Mouse (Mus musculus): ENCODE data around the gene Abcg1. TPM values are rescaled to one million over a fixed set of nuclear protein-coding genes. Genes with fewer than 3 reads are reported as not detected.

Gene Abcg1
- polyA plus RNA-seq, 1 experiment from 2014 or later: 10.1 TPM

- Histone ChIP-seq H3K4me3 (ENCODE audit: control insufficient read depth in 1 of 2, insufficient read depth in 1 of 2, low read depth in 1 of 2, low read length in 2 of 2) (no peak overlapping the region), H3K4me1 (ENCODE audit: control insufficient read depth in 2 of 2, insufficient read depth in 2 of 2, low read length in 2 of 2) (no peaks in the 10 kb centered on the region), H3K36me3 (ENCODE audit: control insufficient read depth, insufficient read depth, low read length) (no peaks in the 10 kb centered on the region), H3K9ac (ENCODE audit: low read length) (no peak overlapping the region), H3K27me3 (ENCODE audit: control insufficient read depth, insufficient read depth, low read length) (no peaks in the 10 kb centered on the region), H3K9me3 (ENCODE audit: control insufficient read depth, low read length) (no peaks in the 10 kb centered on the region), H3K4me2 (ENCODE audit: low read length) (no peak overlapping the region), H3K27ac (replicated peaks in 1 of 2; ENCODE audit: control insufficient read depth in 1 of 2, insufficient read depth in 1 of 2, low read depth in 2 of 2, low read length in 2 of 2) (no peak overlapping the region)
- WGBS: 71% methylated on average over 15 of the region's 15 CpGs
- no peak for ATAC-seq (ENCODE audit: insufficient number of reproducible peaks, insufficient read depth, low FRiP score, low read depth)
Observed at GRCm38 (mm10) chr17:31133776-31134175, 76.3 kb downstream of the Abcg1 start.

GRCm38 (mm10) chr17:31134913-31135312, 77.4 kb downstream of the Abcg1 start:
- no peak for ATAC-seq (ENCODE audit: insufficient number of reproducible peaks, insufficient read depth, low FRiP score, low read depth)
- Histone ChIP-seq H3K27ac (replicated peaks in 1 of 2; ENCODE audit: control insufficient read depth in 1 of 2, insufficient read depth in 1 of 2, low read depth in 2 of 2, low read length in 2 of 2) (no peak overlapping the region), H3K9ac (ENCODE audit: low read length) (no peak overlapping the region), H3K27me3 (ENCODE audit: control insufficient read depth, insufficient read depth, low read length) (no peaks in the 10 kb centered on the region), H3K9me3 (ENCODE audit: control insufficient read depth, low read length) (no peaks in the 10 kb centered on the region), H3K4me1 (ENCODE audit: control insufficient read depth in 2 of 2, insufficient read depth in 2 of 2, low read length in 2 of 2) (no peaks in the 10 kb centered on the region), H3K4me3 (ENCODE audit: control insufficient read depth in 1 of 2, insufficient read depth in 1 of 2, low read depth in 1 of 2, low read length in 2 of 2) (no peak overlapping the region), H3K4me2 (ENCODE audit: low read length) (no peak overlapping the region), H3K36me3 (ENCODE audit: control insufficient read depth, insufficient read depth, low read length) (no peaks in the 10 kb centered on the region)
- WGBS: 60% methylated on average over 6 of the region's 6 CpGs

- Histone ChIP-seq H3K9ac (ENCODE audit: low read length) (no peak overlapping the region), H3K27me3 (ENCODE audit: control insufficient read depth, insufficient read depth, low read length) (no peaks in the 10 kb centered on the region), H3K9me3 (ENCODE audit: control insufficient read depth, low read length) (no peaks in the 10 kb centered on the region), H3K36me3 (ENCODE audit: control insufficient read depth, insufficient read depth, low read length) (no peaks in the 10 kb centered on the region), H3K4me3 (ENCODE audit: control insufficient read depth in 1 of 2, insufficient read depth in 1 of 2, low read depth in 1 of 2, low read length in 2 of 2) (no peak overlapping the region), H3K4me2 (ENCODE audit: low read length) (no peak overlapping the region), H3K27ac (replicated peaks in 1 of 2; ENCODE audit: control insufficient read depth in 1 of 2, insufficient read depth in 1 of 2, low read depth in 2 of 2, low read length in 2 of 2) (no peak overlapping the region), H3K4me1 (ENCODE audit: control insufficient read depth in 2 of 2, insufficient read depth in 2 of 2, low read length in 2 of 2) (no peaks in the 10 kb centered on the region)
- WGBS: 67% methylated on average over 3 of the region's 3 CpGs
- ATAC-seq (ENCODE audit: insufficient number of reproducible peaks, insufficient read depth, low FRiP score, low read depth): no peak
Observed at GRCm38 (mm10) chr17:31136291-31136690, 78.8 kb downstream of the Abcg1 start.

- Histone ChIP-seq H3K4me2 (ENCODE audit: low read length) (no peak overlapping the region), H3K4me3 (ENCODE audit: control insufficient read depth in 1 of 2, insufficient read depth in 1 of 2, low read depth in 1 of 2, low read length in 2 of 2) (no peak overlapping the region), H3K36me3 (ENCODE audit: control insufficient read depth, insufficient read depth, low read length) (no peaks in the 10 kb centered on the region), H3K9ac (ENCODE audit: low read length) (no peak overlapping the region), H3K27me3 (ENCODE audit: control insufficient read depth, insufficient read depth, low read length) (no peaks in the 10 kb centered on the region), H3K27ac (replicated peaks in 1 of 2; ENCODE audit: control insufficient read depth in 1 of 2, insufficient read depth in 1 of 2, low read depth in 2 of 2, low read length in 2 of 2) (no peak overlapping the region), H3K9me3 (ENCODE audit: control insufficient read depth, low read length) (no peaks in the 10 kb centered on the region), H3K4me1 (ENCODE audit: control insufficient read depth in 2 of 2, insufficient read depth in 2 of 2, low read length in 2 of 2) (no peaks in the 10 kb centered on the region)
- ATAC-seq (ENCODE audit: insufficient number of reproducible peaks, insufficient read depth, low FRiP score, low read depth): no peak
- 70% methylated on average over 1 of the region's 1 CpGs for WGBS
Observed at GRCm38 (mm10) chr17:31136821-31137220, 79.3 kb downstream of the Abcg1 start.

GRCm38 (mm10) chr17:31138398-31138797, 80.9 kb downstream of the Abcg1 start:
- Histone ChIP-seq H3K4me2 (ENCODE audit: low read length) (no peak overlapping the region), H3K27ac (replicated peaks in 1 of 2; ENCODE audit: control insufficient read depth in 1 of 2, insufficient read depth in 1 of 2, low read depth in 2 of 2, low read length in 2 of 2) (no peak overlapping the region), H3K36me3 (ENCODE audit: control insufficient read depth, insufficient read depth, low read length) (no peaks in the 10 kb centered on the region), H3K4me1 (ENCODE audit: control insufficient read depth in 2 of 2, insufficient read depth in 2 of 2, low read length in 2 of 2) (no peaks in the 10 kb centered on the region), H3K4me3 (ENCODE audit: control insufficient read depth in 1 of 2, insufficient read depth in 1 of 2, low read depth in 1 of 2, low read length in 2 of 2) (no peak overlapping the region), H3K9ac (ENCODE audit: low read length) (no peak overlapping the region), H3K27me3 (ENCODE audit: control insufficient read depth, insufficient read depth, low read length) (no peaks in the 10 kb centered on the region), H3K9me3 (ENCODE audit: control insufficient read depth, low read length) (no peaks in the 10 kb centered on the region)
- 16% methylated on average over 5 of the region's 5 CpGs for WGBS
- ATAC-seq (ENCODE audit: insufficient number of reproducible peaks, insufficient read depth, low FRiP score, low read depth): no peak

- WGBS: 80% methylated on average over 7 of the region's 7 CpGs
- no peaks in the 10 kb centered on the region for H3K27me3 ChIP-seq (ENCODE audit: control insufficient read depth, insufficient read depth, low read length)
Observed at GRCm38 (mm10) chr17:31142116-31142515, 84.6 kb downstream of the Abcg1 start.

GRCm38 (mm10) chr17:31144040-31145037, 86.9 kb downstream of the Abcg1 start, which contains the start of gene Tff2:
Gene Tff2, minus strand, starts transcription at chr17:31144282.
- no peak for ATAC-seq (ENCODE audit: insufficient number of reproducible peaks, insufficient read depth, low FRiP score, low read depth)
- 61% methylated on average over 15 of the region's 15 CpGs for WGBS

More at GRCm38 (mm10) chr17:31142116-31142515, 84.6 kb downstream of the Abcg1 start:
- H3K9ac ChIP-seq (ENCODE audit: low read length): no peak overlapping the region
- peaks cover 2 to 3% of the 10 kb centered on the region in 2 experiments; a peak in 1 of 4 replicates for H3K4me1 ChIP-seq (ENCODE audit: control insufficient read depth in 2 of 2, insufficient read depth in 2 of 2, low read length in 2 of 2)
- H3K4me3 ChIP-seq (ENCODE audit: control insufficient read depth in 1 of 2, insufficient read depth in 1 of 2, low read depth in 1 of 2, low read length in 2 of 2): no peak overlapping the region
- no peak overlapping the region for H3K27ac ChIP-seq (replicated peaks in 1 of 2; ENCODE audit: control insufficient read depth in 1 of 2, insufficient read depth in 1 of 2, low read depth in 2 of 2, low read length in 2 of 2)
- no peak overlapping the region for H3K4me2 ChIP-seq (ENCODE audit: low read length)
- no peak for ATAC-seq (ENCODE audit: insufficient number of reproducible peaks, insufficient read depth, low FRiP score, low read depth)
- H3K9me3 ChIP-seq (ENCODE audit: control insufficient read depth, low read length): peaks cover 3% of the 10 kb centered on the region; the same call in 1 of the 2 replicates
- H3K36me3 ChIP-seq (ENCODE audit: control insufficient read depth, insufficient read depth, low read length): no peaks in the 10 kb centered on the region

More at GRCm38 (mm10) chr17:31144040-31145037, 86.9 kb downstream of the Abcg1 start, which contains the start of gene Tff2:
- Histone ChIP-seq H3K4me3 (ENCODE audit: control insufficient read depth in 1 of 2, insufficient read depth in 1 of 2, low read depth in 1 of 2, low read length in 2 of 2) (no peak within 1 kb of the TSS), H3K9me3 (ENCODE audit: control insufficient read depth, low read length) (peaks cover 3% of the 10 kb centered on the region; the same call in 1 of the 2 replicates), H3K27me3 (ENCODE audit: control insufficient read depth, insufficient read depth, low read length) (no peaks in the 10 kb centered on the region), H3K27ac (replicated peaks in 1 of 2; ENCODE audit: control insufficient read depth in 1 of 2, insufficient read depth in 1 of 2, low read depth in 2 of 2, low read length in 2 of 2) (no peak within 1 kb of the TSS), H3K36me3 (ENCODE audit: control insufficient read depth, insufficient read depth, low read length) (no peaks in the 10 kb centered on the region), H3K4me2 (ENCODE audit: low read length) (no peak within 1 kb of the TSS), H3K9ac (ENCODE audit: low read length) (no peak within 1 kb of the TSS), H3K4me1 (ENCODE audit: control insufficient read depth in 2 of 2, insufficient read depth in 2 of 2, low read length in 2 of 2) (peaks cover 2 to 3% of the 10 kb centered on the region in 2 experiments; a peak in 1 of 4 replicates)
